Mouse (Mus musculus) right cerebral cortex, postnatal 25 days (tissue): ENCODE results near the gene Primpol.

ENCODE experiments used
- DNase-seq: peaks from one replicate; pipeline ENCODE4 v3.0.0; 2022

Gene Primpol

DNA sequence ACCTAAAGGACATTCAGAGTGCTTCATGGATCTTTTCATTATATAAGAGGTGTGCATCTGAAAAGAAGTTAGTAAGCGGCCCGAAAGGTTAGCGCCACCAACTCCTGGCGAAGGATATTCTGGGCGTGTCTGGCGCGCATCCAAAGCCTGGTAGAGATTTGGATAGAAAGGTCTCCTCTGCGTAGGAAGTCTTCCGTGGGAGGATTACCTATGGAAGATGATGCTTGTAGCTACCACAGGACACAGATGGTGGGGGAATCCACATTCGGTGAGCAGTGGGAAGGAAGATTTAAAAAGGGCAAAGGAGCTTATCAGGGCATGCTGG, 64.6 kb downstream of the Primpol start:
- no peak for DNase-seq

DNA sequence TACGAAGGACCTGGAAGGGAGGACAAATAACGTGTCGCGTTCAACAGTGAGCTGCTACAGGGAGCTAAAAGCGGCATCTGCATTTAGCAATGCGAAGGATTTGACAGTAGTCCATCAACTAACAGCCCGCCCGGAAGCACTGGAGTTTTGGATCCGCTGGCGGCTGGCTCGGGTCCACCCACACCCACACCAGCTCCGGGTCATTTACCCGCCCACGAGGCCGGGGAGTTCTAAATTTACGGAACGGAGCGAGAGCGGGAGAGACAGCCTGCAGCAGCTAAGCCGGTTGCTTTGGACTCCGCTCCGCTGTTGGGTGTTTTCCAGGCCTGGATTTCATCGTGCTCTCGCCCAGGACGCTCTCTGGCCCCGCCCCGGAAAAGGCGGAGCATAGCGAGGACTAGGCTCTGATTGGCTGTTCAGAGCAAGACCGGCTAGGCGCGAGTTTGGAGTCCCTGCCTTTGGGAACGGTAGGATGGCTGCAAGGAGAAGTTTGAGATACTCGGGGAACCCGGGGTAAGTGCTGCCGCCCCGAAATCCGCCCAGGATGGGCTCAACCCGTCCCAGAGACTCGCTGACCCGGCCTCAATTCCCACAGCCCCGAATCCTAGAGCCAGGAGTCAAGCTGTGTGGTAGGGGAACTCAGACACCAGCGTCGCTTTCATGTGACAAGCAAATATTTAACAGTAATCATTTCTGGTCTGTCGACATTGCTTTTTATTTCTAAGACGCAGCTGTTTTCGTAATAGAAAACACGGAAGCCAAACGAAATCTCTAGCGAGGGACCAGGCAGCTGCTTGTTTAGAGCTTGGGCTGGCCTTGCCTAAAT, 65.2 kb downstream of the Primpol start, which contains the start of gene Cenpu:
Gene Cenpu (plus strand): TSS at position 414 of the 826 bp plus-strand sequence.
- peak; percentile 100 for DNase-seq

DNA sequence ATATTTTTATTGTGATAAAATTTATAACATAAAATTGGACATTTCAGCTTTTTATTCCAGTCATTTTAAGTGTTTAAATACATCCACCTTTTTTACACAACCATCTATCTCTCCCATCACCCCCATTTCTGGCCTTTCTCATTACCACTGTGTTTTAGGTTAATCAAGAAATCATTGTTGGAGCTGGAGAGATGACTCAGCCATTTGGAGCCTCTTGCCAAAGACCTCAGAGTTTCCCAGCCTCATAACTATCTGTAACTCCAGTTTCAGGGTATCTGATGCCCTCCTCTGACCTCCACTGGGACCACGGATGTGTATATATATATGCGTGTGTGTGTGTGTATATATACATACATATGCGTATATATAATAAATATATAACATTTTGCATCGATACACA, 66.0 kb downstream of the Primpol start:
- DNase-seq: no peak

DNA sequence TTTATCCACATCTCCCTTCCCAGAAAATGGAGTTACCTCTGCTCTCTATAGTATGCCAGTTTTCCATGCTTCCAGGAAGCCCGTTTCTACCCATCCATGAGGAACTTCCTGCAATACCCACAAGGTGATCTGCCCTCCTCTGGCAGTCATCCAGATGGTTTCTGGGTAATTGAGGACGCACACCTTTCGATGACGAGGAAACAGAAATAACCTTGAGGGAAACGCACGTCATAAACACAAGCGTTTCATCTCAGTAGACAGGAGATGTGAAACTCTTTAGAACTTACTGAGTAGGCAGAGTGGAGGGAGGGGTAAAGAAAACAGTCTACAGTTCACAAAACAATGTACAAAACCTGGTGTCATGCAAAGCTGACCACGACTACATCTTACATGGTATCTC, 67.0 kb downstream of the Primpol start:
- no peak for DNase-seq

DNA sequence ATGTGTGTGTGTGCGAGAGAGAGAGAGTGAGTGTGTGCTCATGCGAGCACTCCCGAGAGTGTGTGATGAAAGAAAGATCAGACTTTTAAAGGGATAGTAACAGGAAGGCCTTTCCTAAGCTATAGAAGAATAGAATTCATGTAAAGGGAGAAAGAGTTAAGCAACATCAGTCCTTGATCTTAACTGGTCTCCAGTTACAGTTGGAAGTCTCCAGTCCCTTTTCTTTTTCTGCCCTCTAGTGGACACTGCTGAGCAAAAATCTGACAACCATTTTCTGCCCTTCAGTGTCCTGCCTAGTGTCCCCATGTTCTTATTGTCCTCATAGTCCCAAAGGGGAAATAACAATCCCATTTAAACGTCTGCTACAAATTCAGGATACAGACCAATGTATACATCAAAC, 69.8 kb downstream of the Primpol start:
- DNase-seq: no peak

DNA sequence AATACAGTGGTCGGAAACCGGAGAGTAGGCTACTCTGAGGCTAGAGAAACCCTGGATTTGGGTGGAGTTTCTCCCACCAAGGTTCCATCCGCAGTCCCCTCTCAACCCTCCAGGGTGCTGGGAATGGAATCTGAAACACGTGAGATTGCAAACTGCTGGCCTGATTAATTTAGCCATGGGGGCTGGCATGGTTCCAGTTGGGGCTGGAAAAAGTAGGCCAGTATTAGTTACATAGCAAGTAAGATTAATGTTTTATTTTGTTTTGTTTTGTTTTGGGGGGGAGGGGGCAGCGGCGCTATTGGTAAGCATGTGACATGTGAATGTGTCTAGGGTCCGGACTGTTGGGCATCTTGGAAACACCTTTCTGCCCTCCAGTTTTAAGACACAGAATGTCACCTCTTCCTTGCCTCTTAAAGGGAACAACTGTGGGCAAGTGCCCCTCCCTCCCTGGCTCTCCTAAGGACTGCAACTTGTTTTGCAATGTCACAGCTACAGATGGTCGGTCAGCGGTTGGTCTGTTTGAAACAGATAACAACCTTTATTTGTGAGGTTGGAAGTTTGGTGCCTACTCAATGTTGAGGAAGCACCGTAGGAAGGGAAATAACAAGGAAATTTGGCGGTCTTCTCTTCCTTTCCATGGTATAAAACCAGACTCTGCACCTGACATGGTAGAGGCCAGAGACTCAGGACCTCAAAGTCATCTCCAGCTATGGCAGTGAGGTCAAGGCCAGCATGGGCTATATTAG, 70.4 kb downstream of the Primpol start:
- no peak for DNase-seq

DNA sequence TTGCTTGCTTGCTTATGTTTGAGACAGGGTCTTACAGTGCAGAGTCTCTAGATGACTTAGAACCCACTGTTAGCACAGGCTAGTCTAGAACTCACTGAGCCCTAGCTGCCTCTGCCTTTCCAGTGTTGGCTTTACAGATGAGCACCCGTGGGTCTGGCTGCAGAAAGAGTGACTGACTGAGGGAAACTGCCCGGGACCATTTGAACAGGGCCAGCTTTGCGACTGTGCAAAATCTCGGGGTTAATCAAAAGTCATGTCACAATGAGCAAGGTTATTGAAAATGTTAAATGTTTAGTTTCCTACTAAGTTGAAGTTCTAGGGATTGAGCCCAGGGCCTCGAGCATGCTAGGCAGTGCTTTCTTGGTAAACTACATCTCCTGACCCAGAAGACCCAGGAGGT, 71.2 kb downstream of the Primpol start:
- DNase-seq: no peak

DNA sequence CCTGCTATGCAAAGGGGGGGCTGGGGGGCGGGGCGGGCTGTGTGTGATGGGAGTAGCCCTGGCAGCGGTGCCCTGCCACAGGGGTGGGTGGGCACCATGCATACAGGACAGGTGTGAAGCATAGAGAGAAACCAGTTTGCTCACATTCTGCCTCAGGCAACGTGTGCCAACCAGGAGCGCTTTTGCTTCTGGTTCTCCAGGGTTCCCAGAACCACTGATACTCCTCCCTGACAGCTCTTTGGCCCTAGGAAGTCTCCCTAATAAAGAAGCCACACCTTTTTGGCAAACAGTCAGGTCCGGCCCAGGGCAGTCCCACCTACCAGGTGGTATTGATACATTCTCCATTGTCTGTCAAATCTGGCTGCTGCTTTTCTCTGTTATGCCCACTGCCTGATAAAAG, 73.3 kb downstream of the Primpol start:
- DNase-seq: no peak

DNA sequence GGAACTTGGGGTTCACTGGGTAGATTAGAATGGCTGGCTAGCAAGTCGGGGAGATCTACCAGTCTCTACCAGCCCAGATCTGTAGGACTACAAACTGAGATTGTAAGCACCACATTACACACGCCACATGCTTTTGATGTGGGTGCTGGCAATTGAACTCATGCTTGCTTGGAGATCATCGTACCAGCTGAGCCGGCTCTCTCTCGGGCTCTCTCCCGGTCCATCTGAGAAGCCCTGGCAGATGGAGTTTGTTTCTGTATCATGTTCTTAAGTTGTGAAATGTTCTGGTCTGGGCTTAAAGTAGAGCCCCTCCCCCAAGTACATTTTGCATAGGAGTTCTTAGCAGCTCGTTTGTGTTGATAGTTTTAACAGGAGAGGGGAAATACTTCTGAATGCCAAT, 73.8 kb downstream of the Primpol start:
- DNase-seq: no peak

DNA sequence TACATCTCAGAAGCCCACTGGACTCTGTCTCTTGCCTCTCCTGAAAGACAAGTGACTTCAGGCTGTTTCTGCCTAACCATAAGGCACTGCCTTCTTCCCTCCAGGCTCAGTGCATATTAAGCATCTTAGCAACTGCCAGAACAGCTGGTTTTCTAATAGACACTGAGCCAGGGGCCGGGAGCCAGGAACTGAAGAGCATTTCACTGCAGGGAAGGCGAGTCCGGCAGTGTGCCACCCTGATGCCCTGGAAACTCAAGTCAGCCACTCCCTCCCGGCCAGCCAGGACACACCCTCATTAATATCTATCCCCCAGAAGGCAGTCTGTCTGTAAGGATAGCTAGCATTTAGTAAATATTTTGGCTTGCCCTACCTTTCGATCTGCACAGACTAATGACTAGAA, 77.3 kb downstream of the Primpol start:
- DNase-seq: no peak

DNA sequence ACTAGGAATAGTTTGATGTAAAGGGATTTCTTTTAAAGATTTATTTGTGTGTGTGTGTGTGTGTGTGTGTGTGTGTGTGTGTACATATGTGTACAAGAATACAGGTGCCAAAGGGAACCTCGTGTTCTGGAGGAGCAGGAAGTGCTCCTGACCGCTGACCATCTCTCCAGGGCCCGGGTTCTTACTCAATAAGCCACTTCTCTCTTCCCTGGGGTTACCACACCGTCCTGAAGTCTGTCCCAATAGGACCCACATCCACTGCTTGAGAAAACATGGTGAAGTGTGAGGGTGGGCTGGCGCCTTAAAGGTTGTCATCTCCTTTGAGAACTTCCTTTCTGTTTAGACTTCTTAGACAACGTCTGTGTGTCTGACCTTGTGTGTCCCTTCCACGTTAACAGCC, 83.1 kb downstream of the Primpol start:
- no peak for DNase-seq

DNA sequence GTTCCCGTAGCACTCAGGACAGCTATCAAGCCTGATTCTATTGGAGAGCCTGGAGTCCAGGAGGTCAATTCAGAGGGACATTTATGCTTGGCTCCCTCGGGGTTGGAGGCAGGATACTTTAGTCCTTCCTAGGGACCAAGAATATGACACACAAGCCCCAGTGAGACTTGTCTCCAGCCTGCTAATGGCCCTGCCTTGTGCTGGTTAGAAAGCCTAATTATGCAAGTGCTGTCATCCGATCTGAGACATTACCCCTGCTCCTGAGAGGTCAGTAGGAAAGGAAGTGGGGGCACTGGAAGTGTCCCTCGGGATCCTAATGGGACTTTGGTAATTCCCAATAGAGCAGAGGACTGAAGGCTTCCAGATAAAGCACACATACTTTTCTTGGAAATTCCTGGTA, 86.5 kb downstream of the Primpol start:
- no peak for DNase-seq

DNA sequence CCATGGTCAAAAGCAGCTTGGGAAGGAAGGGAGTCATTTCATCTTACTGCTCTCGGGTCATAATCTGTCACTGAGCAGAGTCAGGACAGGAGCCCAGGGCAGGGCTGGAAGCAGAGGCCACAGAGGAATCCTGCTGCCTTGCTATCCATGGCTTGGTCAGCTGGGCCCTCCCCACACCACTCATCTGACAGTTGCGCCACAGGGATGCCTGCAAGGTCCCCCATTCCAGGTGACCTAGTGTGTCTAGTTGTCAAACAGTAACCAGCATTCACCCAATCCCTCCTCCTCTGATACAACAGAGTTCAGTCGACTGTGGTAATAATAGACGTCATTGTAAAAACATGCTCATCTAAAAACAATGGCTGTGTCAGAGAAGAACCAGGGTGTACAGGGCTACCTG, 87.5 kb downstream of the Primpol start:
- DNase-seq: no peak

DNA sequence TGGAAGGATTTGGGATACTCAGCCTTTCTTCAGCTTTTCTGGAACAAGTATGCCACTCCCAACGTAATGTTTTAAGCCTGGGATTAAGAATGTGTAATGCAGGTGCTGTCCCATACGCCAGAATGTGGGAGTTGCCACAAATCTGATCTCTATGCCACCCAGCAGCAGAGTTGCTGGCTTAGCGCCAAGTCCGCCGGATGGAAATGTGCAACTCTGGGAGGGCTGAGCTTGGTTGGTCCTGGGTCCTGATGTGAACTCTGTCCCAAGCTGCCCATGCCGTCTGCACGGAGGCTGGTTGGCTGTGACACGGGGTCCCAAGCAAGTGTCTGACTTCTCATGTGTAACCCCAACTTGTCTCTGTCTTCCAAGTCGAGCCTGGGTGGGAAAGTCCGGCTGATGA, 90.2 kb downstream of the Primpol start:
- no peak for DNase-seq

DNA sequence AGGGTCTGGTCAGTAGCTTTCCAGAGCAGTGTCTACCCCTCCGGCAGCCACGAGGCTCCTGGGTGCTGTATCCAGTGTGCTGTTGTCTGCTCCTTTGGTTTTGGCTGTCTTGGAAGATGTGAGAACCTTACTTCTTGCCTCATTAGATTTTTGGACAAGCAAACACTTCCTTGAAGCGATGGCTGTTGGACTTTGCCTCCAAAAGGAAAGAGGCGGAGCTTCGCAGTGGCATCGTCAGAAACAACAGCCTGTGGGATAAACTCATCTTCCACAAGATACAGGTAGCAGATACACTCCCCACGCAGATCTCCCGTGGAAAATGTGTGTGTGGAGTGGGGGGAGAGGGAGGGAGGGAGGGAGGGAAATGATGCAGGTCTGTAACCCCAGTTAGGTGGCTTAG, 90.9 kb downstream of the Primpol start:
- DNase-seq: no peak
